Mouse (Mus musculus) thymus, adult 2 months (tissue): Measurements from ENCODE around the gene Lgi2.

ENCODE experiments used
- CTCF ChIP-seq: fragments of 200-500 bp; IDR thresholded peaks from 2 replicates; pipeline ENCODE4 v1.5.1; 2012; ENCODE audit warnings: mild to moderate bottlenecking, control low read depth, low read length, moderate library complexity, borderline replicate concordance; ENCODE audit not compliant: control insufficient read depth, poor library complexity, insufficient read depth; ENCODE audit errors: extremely low read depth
- POLR2A ChIP-seq: fragments of 200-500 bp; IDR thresholded peaks from 2 replicates; pipeline ENCODE4 v1.6.1; 2012; ENCODE audit warnings: mild to moderate bottlenecking, low read length, control low read depth, moderate library complexity; ENCODE audit not compliant: control insufficient read depth, poor library complexity, insufficient read depth; ENCODE audit errors: extremely low read depth

- no peak for TF ChIP-seq POLR2A
- no peak for TF ChIP-seq CTCF
Observed at GRCm38 (mm10) chr5:52524207-52524606, 42.1 kb downstream of the Lgi2 start.
